Mouse (Mus musculus): ENCODE data around the gene Nup107.
"Not testable (repeated sequence)": the region's sequence is repeated elsewhere in the genome, so short reads cannot be mapped to it uniquely, and the experiment has no call there.

Gene Nup107

GRCm38 (mm10) chr10:117734104-117734852, 58.2 kb downstream of the Nup107 start:
- not testable (repeated sequence) for DNase-seq

GRCm38 (mm10) chr10:117733626-117734025, 58.9 kb downstream of the Nup107 start:
- not testable (repeated sequence) for DNase-seq

- DNase-seq = no peak
Measured at GRCm38 (mm10) chr10:117732962-117733592, 59.4 kb downstream of the Nup107 start.

- DNase-seq = peak; percentile 79
Measured at GRCm38 (mm10) chr10:117732184-117732583, 60.3 kb downstream of the Nup107 start.

GRCm38 (mm10) chr10:117731244-117732101, 61.0 kb downstream of the Nup107 start:
- peak; percentile 75 for DNase-seq

GRCm38 (mm10) chr10:117730637-117731203, 61.8 kb downstream of the Nup107 start:
- DNase-seq = no peak

- no peak for DNase-seq
Measured at GRCm38 (mm10) chr10:117730140-117730539, 62.4 kb downstream of the Nup107 start.

GRCm38 (mm10) chr10:117729139-117729814, 63.2 kb downstream of the Nup107 start:
- peak; percentile 24 for DNase-seq

- DNase-seq = no peak
Measured at GRCm38 (mm10) chr10:117728574-117728973, 63.9 kb downstream of the Nup107 start.

GRCm38 (mm10) chr10:117727518-117728110, 64.9 kb downstream of the Nup107 start:
- DNase-seq = no peak

GRCm38 (mm10) chr10:117726888-117727385, 65.6 kb downstream of the Nup107 start:
- DNase-seq = no peak

GRCm38 (mm10) chr10:117726350-117726749, 66.2 kb downstream of the Nup107 start:
- DNase-seq = no peak

GRCm38 (mm10) chr10:117725671-117726070, 66.8 kb downstream of the Nup107 start:
- DNase-seq = no peak

GRCm38 (mm10) chr10:117724804-117725361, 67.6 kb downstream of the Nup107 start:
- DNase-seq = no peak

- DNase-seq = no peak
Measured at GRCm38 (mm10) chr10:117724136-117724718, 68.3 kb downstream of the Nup107 start.

GRCm38 (mm10) chr10:117718161-117719119, 74.1 kb downstream of the Nup107 start:
- DNase-seq = no peak

- peak; percentile 57 for DNase-seq
Measured at GRCm38 (mm10) chr10:117717583-117717982, 74.9 kb downstream of the Nup107 start.

- DNase-seq = no peak
Measured at GRCm38 (mm10) chr10:117716686-117717085, 75.8 kb downstream of the Nup107 start.

GRCm38 (mm10) chr10:117715654-117716053, 76.9 kb downstream of the Nup107 start:
- not testable (repeated sequence) for DNase-seq

Data from liver (tissue).